Mouse (Mus musculus): ENCODE results near the gene Mc1r.
A peak's percentile ranks its signal among the peaks of the same experiment; 100 is the strongest.

The Mc1r gene

GRCm38 (mm10) chr8:123406786-123407185 lies at the start of gene Mc1r:
TSS of gene Mc1r (plus strand) at chr8:123407107.
- DNase-seq (ENCODE audit: low spot score), result peak; percentile 44

- peak; percentile 74 for DNase-seq (ENCODE audit: low spot score)
These were observed 45.7 kb upstream of the Mc1r start for GRCm38 (mm10) chr8:123361082-123361739.

GRCm38 (mm10) chr8:123373403-123374238 lies 33.3 kb upstream of the Mc1r start, which contains the start of gene Tcf25:
TSS of gene Tcf25 (plus strand) at chr8:123373753.
- peak; percentile 96 for DNase-seq (ENCODE audit: low spot score)

- peak; percentile 95 for DNase-seq (ENCODE audit: low spot score)
These were observed 32.7 kb upstream of the Mc1r start for GRCm38 (mm10) chr8:123374239-123374578.

- DNase-seq (ENCODE audit: low spot score), result no peak
These were observed 31.2 kb upstream of the Mc1r start for GRCm38 (mm10) chr8:123375701-123376100.

GRCm38 (mm10) chr8:123376106-123376505 lies 30.8 kb upstream of the Mc1r start:
- no peak for DNase-seq (ENCODE audit: low spot score)

GRCm38 (mm10) chr8:123381711-123382110 lies 25.2 kb upstream of the Mc1r start:
- no peak for DNase-seq (ENCODE audit: low spot score)

- no peak for DNase-seq (ENCODE audit: low spot score)
These were observed 24.4 kb upstream of the Mc1r start for GRCm38 (mm10) chr8:123382516-123382915.

- DNase-seq (ENCODE audit: low spot score), result no peak
These were observed 21.9 kb upstream of the Mc1r start for GRCm38 (mm10) chr8:123384883-123385540.

GRCm38 (mm10) chr8:123387041-123387440 lies 19.9 kb upstream of the Mc1r start:
- DNase-seq (ENCODE audit: low spot score), result no peak

- no peak for DNase-seq (ENCODE audit: low spot score)
These were observed 19.1 kb upstream of the Mc1r start for GRCm38 (mm10) chr8:123387801-123388200.

GRCm38 (mm10) chr8:123389026-123389425 lies 17.9 kb upstream of the Mc1r start:
- no peak for DNase-seq (ENCODE audit: low spot score)

GRCm38 (mm10) chr8:123398308-123398707 lies 8.6 kb upstream of the Mc1r start:
- no peak for DNase-seq (ENCODE audit: low spot score)

- DNase-seq (ENCODE audit: low spot score), result no peak
These were observed 5.0 kb upstream of the Mc1r start for GRCm38 (mm10) chr8:123401936-123402335.

GRCm38 (mm10) chr8:123402730-123403326 lies 4.1 kb upstream of the Mc1r start:
- no peak for DNase-seq (ENCODE audit: low spot score)

GRCm38 (mm10) chr8:123404521-123404920 lies 2.4 kb upstream of the Mc1r start:
- DNase-seq (ENCODE audit: low spot score), result no peak

GRCm38 (mm10) chr8:123407612-123408011 lies 705 bp downstream of the Mc1r start:
- no peak for DNase-seq (ENCODE audit: low spot score)

GRCm38 (mm10) chr8:123408586-123409544 lies 2.0 kb downstream of the Mc1r start:
- DNase-seq (ENCODE audit: low spot score), result no peak

- DNase-seq (ENCODE audit: low spot score), result peak; percentile 25
These were observed 3.2 kb downstream of the Mc1r start for GRCm38 (mm10) chr8:123410049-123410587.

- DNase-seq (ENCODE audit: low spot score), result no peak
These were observed 3.9 kb downstream of the Mc1r start for GRCm38 (mm10) chr8:123410788-123411187.

- peak; percentile 44 for DNase-seq (ENCODE audit: low spot score)
These were observed 4.3 kb downstream of the Mc1r start, which contains the start of gene Tubb3 for GRCm38 (mm10) chr8:123411246-123411645. TSS of gene Tubb3 (plus strand) at chr8:123411424.
